ENCODE assay signal across 15 mouse cellular contexts in genomic region chr16:34825111-34825744, GRCm38 (mm10).
"Had no signal": no experiment of that assay in that cellular context is flagged by ENCODE, and none has a peak within 500 bp of the region (broad histone marks: within the 10 kb centered on the region; RNA-seq: fewer than 3 reads in every experiment).

No protein-coding gene starts in this region.

- H3K4me1 ChIP-seq: lung, embryonic 15.5 days had no signal

- H3K27ac ChIP-seq: hindbrain, postnatal 0 days; left cerebral cortex, adult 2 months; limb, embryonic 12.5 days; liver, embryonic 13.5 days; lung, embryonic 15.5 days had no signal

- H3K4me3 ChIP-seq: left cerebral cortex, adult 2 months; limb, embryonic 12.5 days; liver, embryonic 13.5 days; lung, embryonic 15.5 days had no signal

- H3K4me2 ChIP-seq: limb, embryonic 12.5 days; liver, embryonic 13.5 days; lung, embryonic 15.5 days; midbrain, embryonic 11.5 days had no signal

- H3K27me3 ChIP-seq: limb, embryonic 12.5 days; liver, embryonic 13.5 days; lung, embryonic 15.5 days had no signal

- H3K36me3 ChIP-seq: limb, embryonic 12.5 days; liver, embryonic 13.5 days; lung, embryonic 15.5 days had no signal

- H3K9ac ChIP-seq: limb, embryonic 12.5 days; liver, embryonic 13.5 days; lung, embryonic 15.5 days had no signal

- H3K9me3 ChIP-seq: limb, embryonic 12.5 days; liver, embryonic 13.5 days; lung, embryonic 15.5 days had no signal

- ATAC-seq: hindbrain, postnatal 0 days; inflammation-experienced regulatory T-cells, adult 6 months; intestine, embryonic 16.5 days had no signal

- DNase-seq: kidney, adult 18-20 months; kidney, adult 9 months; kidney, postnatal 25 days; layer of hippocampus, postnatal 36 days; liver, embryonic 13.5 days; midbrain, embryonic 14.5 days; thymus, adult 18-20 months; thymus, postnatal 36 days had no signal
